Mouse (Mus musculus) small intestine, adult 2 months (tissue): ENCODE measurements around the gene 4930512M02Rik.

Experiments
- CTCF ChIP-seq: fragments of 200-500 bp; IDR thresholded peaks from 2 replicates; pipeline ENCODE4 v1.5.1; 2012; ENCODE audit warnings: low read depth, mild to moderate bottlenecking, control low read depth, inconsistent platforms, low read length, moderate library complexity, mixed read lengths; ENCODE audit not compliant: insufficient replicate concordance, insufficient read length; ENCODE audit errors: extremely low read depth
- POLR2A ChIP-seq: fragments of 200-500 bp; IDR thresholded peaks from 2 replicates; pipeline ENCODE4 v1.6.1; 2012; ENCODE audit warnings: low read depth, mild to moderate bottlenecking, control low read depth, inconsistent platforms, low read length, moderate library complexity

- TF ChIP-seq CTCF (no peak), POLR2A (no peak)
Observed at GRCm38 (mm10) chr11:11573691-11574090, 53.9 kb downstream of the 4930512M02Rik start.
